Mouse (Mus musculus) hindbrain, embryonic 10.5 days (tissue): ENCODE results near the gene Thop1. TPM values are rescaled to one million over a fixed set of nuclear protein-coding genes. Genes with fewer than 3 reads are reported as not detected.

ENCODE experiments used
- DNase-seq: peaks from one replicate; pipeline ENCODE4 v3.0.0-alpha.2; 2017; ENCODE audit warnings: low spot score
- H3K27ac ChIP-seq: fragments of 300-500 bp; sonication (generic); 2 replicates; pipeline ENCODE4 v1.5.1; 2016; ENCODE audit warnings: mild to moderate bottlenecking, moderate library complexity
- H3K27me3 ChIP-seq: fragments of 300-500 bp; sonication (generic); 2 replicates; pipeline ENCODE4 v1.6.1; 2016; ENCODE audit warnings: mild to moderate bottlenecking; ENCODE audit not compliant: poor library complexity, insufficient read depth, severe bottlenecking
- H3K36me3 ChIP-seq: fragments of 300-500 bp; sonication (generic); 2 replicates; pipeline ENCODE4 v1.6.1; 2016; ENCODE audit warnings: mild to moderate bottlenecking, moderate library complexity
- H3K4me1 ChIP-seq: fragments of 300-500 bp; sonication (generic); replicated peaks from 2 replicates; pipeline ENCODE4 v1.6.1; 2016; ENCODE audit warnings: mild to moderate bottlenecking
- H3K4me3 ChIP-seq: fragments of 300-500 bp; sonication (generic); 2 replicates; pipeline ENCODE4 v1.5.1; 2016; ENCODE audit warnings: mild to moderate bottlenecking, moderate library complexity
- H3K9me3 ChIP-seq: fragments of 300-500 bp; sonication (generic); 2 replicates; pipeline ENCODE4 v1.6.1; 2016; ENCODE audit warnings: mild to moderate bottlenecking, moderate library complexity
- WGBS: fragments of 180-500 bp; shearing (Covaris S2); methylation state at CpG from one replicate; pipeline ENCODE4 v1.1.7; 2016; 5-methylcytosine and 5-hydroxymethylcytosine counted together
- polyA plus RNA-seq: library from polyadenylated mRNA; unstranded; fragments of >200 nt; fragmentation: Nextera tagmentation; extraction: Ambion mirVana; gene quantifications from 2 replicates; pipeline ENCODE4 v1.2.1, GENCODE M21; 2016

The Thop1 gene
- polyA plus RNA-seq, 1 experiment from 2014 or later = 85.4 TPM

GRCm38 (mm10) chr10:81094931-81095678 is 25.3 kb downstream of the Thop1 start:
- no peak for DNase-seq
- Histone ChIP-seq H3K9me3 (0 out of 2 replicates have a peak, but pooled peaks cover 3% of the 10 kb centered on the region), H3K27me3 (no peaks in the 10 kb centered on the region), H3K36me3 (no peaks in the 10 kb centered on the region), H3K4me3 (no peak overlapping the region), H3K27ac (no peak overlapping the region), H3K4me1 (peaks cover 5% of the 10 kb centered on the region)
- WGBS = 62% methylated on average over 9 of the region's 9 CpGs

- no peaks in the 10 kb centered on the region for H3K27me3 ChIP-seq
- H3K4me3 ChIP-seq = peak within 1 kb of the TSS; percentile 73
- H3K36me3 ChIP-seq = peaks cover 36% of the 10 kb centered on the region
- peak within 1 kb of the TSS; percentile 97 for H3K27ac ChIP-seq
- peak; percentile 97 for DNase-seq
- peaks cover 22% of the 10 kb centered on the region for H3K4me1 ChIP-seq
- no peaks in the 10 kb centered on the region for H3K9me3 ChIP-seq
- under 1% methylated on average over 56 of the region's 56 CpGs for WGBS
Observed at GRCm38 (mm10) chr10:81105565-81106112, 35.8 kb downstream of the Thop1 start, which contains the start of gene Map2k2. TSS of gene Map2k2 (plus strand) at chr10:81105915.

- H3K27me3 ChIP-seq = no peaks in the 10 kb centered on the region
- H3K4me3 ChIP-seq = peak overlapping the region; percentile 73
- peak; percentile 93 for DNase-seq
- peaks cover 41% of the 10 kb centered on the region for H3K36me3 ChIP-seq
- H3K9me3 ChIP-seq = no peaks in the 10 kb centered on the region
- peaks cover 22% of the 10 kb centered on the region for H3K4me1 ChIP-seq
- H3K27ac ChIP-seq = peak overlapping the region; percentile 97
- under 1% methylated on average over 35 of the region's 35 CpGs for WGBS
Observed at GRCm38 (mm10) chr10:81106113-81106721, 36.4 kb downstream of the Thop1 start.

GRCm38 (mm10) chr10:81112946-81113345 is 43.1 kb downstream of the Thop1 start:
- WGBS = 94% methylated on average over 6 of the region's 6 CpGs
- H3K36me3 ChIP-seq = peaks cover 97% of the 10 kb centered on the region
- H3K9me3 ChIP-seq = no peaks in the 10 kb centered on the region
- H3K27me3 ChIP-seq = no peaks in the 10 kb centered on the region
- H3K27ac ChIP-seq = no peak overlapping the region
- no peak for DNase-seq
- no peak overlapping the region for H3K4me3 ChIP-seq
- H3K4me1 ChIP-seq = no peaks in the 10 kb centered on the region

GRCm38 (mm10) chr10:81119625-81120024 is 49.8 kb downstream of the Thop1 start:
- Histone ChIP-seq H3K4me3 (no peak overlapping the region), H3K4me1 (no peaks in the 10 kb centered on the region), H3K27me3 (no peaks in the 10 kb centered on the region), H3K27ac (no peak overlapping the region), H3K36me3 (peaks cover 98% of the 10 kb centered on the region), H3K9me3 (no peaks in the 10 kb centered on the region)
- 97% methylated on average over 10 of the region's 10 CpGs for WGBS
- DNase-seq = no peak

- WGBS = 87% methylated on average over 7 of the region's 7 CpGs
Observed at GRCm38 (mm10) chr10:81120650-81121049, 50.8 kb downstream of the Thop1 start.

GRCm38 (mm10) chr10:81122889-81123288 is 53.1 kb downstream of the Thop1 start:
- WGBS = 85% methylated on average over 2 of the region's 2 CpGs
- no peak for DNase-seq
- peaks cover 4% of the 10 kb centered on the region for H3K27me3 ChIP-seq
- no peak overlapping the region for H3K4me3 ChIP-seq
- H3K27ac ChIP-seq = no peak overlapping the region
- H3K9me3 ChIP-seq = no peaks in the 10 kb centered on the region
- 0 out of 2 replicates have a peak, but pooled peaks cover 5% of the 10 kb centered on the region for H3K4me1 ChIP-seq
- H3K36me3 ChIP-seq = peaks cover 70% of the 10 kb centered on the region

More at GRCm38 (mm10) chr10:81120650-81121049, 50.8 kb downstream of the Thop1 start:
- Histone ChIP-seq H3K9me3 (no peaks in the 10 kb centered on the region), H3K4me1 (no peaks in the 10 kb centered on the region), H3K27ac (no peak overlapping the region), H3K36me3 (peaks cover 91% of the 10 kb centered on the region), H3K27me3 (no peaks in the 10 kb centered on the region), H3K4me3 (no peak overlapping the region)
- DNase-seq = no peak

- 87% methylated on average over 11 of the region's 11 CpGs for WGBS
- Histone ChIP-seq H3K27ac (no peak overlapping the region), H3K4me1 (peaks cover 11% of the 10 kb centered on the region), H3K4me3 (no peak overlapping the region), H3K9me3 (no peaks in the 10 kb centered on the region), H3K36me3 (peaks cover 64% of the 10 kb centered on the region), H3K27me3 (peaks cover 10% of the 10 kb centered on the region)
- DNase-seq = no peak
Observed at GRCm38 (mm10) chr10:81123500-81123899, 53.7 kb downstream of the Thop1 start.

Other genes with a start within 250 kb of the Thop1 start
- gene Oaz1, start 243.4 kb upstream of the Thop1 start, polyA plus RNA-seq = 2,287 and 2,328 TPM in 2 replicates
- gene Lingo3, start 226.0 kb upstream of the Thop1 start, polyA plus RNA-seq = 0.61 and 0.93 TPM in 2 replicates
- gene Lsm7, start 214.8 kb upstream of the Thop1 start, polyA plus RNA-seq = 314 and 327 TPM in 2 replicates
- 46.3 and 52.9 TPM in 2 replicates for gene Sppl2b, start 214.8 kb upstream of the Thop1 start, polyA plus RNA-seq
- gene Tmprss9, start 198.2 kb upstream of the Thop1 start, polyA plus RNA-seq = 0.04 and 0.14 TPM in 2 replicates
- gene Timm13, start 169.1 kb upstream of the Thop1 start, polyA plus RNA-seq = 374 and 391 TPM in 2 replicates
- 65.8 and 78.4 TPM in 2 replicates for gene Lmnb2, start 151.8 kb upstream of the Thop1 start, polyA plus RNA-seq
- 9.8 and 11.8 TPM in 2 replicates for gene Gadd45b, start 140.0 kb upstream of the Thop1 start, polyA plus RNA-seq
- gene Gng7, start 55.1 kb upstream of the Thop1 start, polyA plus RNA-seq = 7.1 and 8.6 TPM in 2 replicates
- gene Diras1, start 44.4 kb upstream of the Thop1 start, polyA plus RNA-seq = 4.6 and 9.8 TPM in 2 replicates
- gene Slc39a3, start 32.6 kb upstream of the Thop1 start, polyA plus RNA-seq = 16.9 and 26.7 TPM in 2 replicates
- 276 and 320 TPM in 2 replicates for gene Sgta, start 9.9 kb upstream of the Thop1 start, polyA plus RNA-seq
- gene Creb3l3, start 28.8 kb downstream of the Thop1 start, polyA plus RNA-seq = 0.29 and 0.30 TPM in 2 replicates
- 218 and 261 TPM in 2 replicates for gene Map2k2, start 35.9 kb downstream of the Thop1 start, polyA plus RNA-seq
- 9.4 and 12.4 TPM in 2 replicates for gene Zbtb7a, start 65.2 kb downstream of the Thop1 start, polyA plus RNA-seq
- gene Pias4, start 97.9 kb downstream of the Thop1 start, polyA plus RNA-seq = 64.1 and 72.2 TPM in 2 replicates
- 495 and 570 TPM in 2 replicates for gene Eef2, start 106.6 kb downstream of the Thop1 start, polyA plus RNA-seq
- 58.3 and 75.6 TPM in 2 replicates for gene Dapk3, start 113.0 kb downstream of the Thop1 start, polyA plus RNA-seq
- gene 4930442H23Rik, start 113.8 kb downstream of the Thop1 start, polyA plus RNA-seq = not detected in 2 replicates
- gene Nmrk2, start 132.0 kb downstream of the Thop1 start, polyA plus RNA-seq = not detected in 2 replicates
- gene Atcay, start 160.8 kb downstream of the Thop1 start, polyA plus RNA-seq = 7.6 and 25.9 TPM in 2 replicates
- gene Zfr2, start 163.1 kb downstream of the Thop1 start, polyA plus RNA-seq = 5.1 and 6.7 TPM in 2 replicates
- gene Matk, start 182.9 kb downstream of the Thop1 start, polyA plus RNA-seq = 3.9 and 4.9 TPM in 2 replicates
- 238 and 239 TPM in 2 replicates for gene Mrpl54, start 196.9 kb downstream of the Thop1 start, polyA plus RNA-seq
- gene Apba3, start 196.9 kb downstream of the Thop1 start, polyA plus RNA-seq = 46.2 and 54.6 TPM in 2 replicates
- gene Tjp3, start 221.5 kb downstream of the Thop1 start, polyA plus RNA-seq = 7.0 and 9.0 TPM in 2 replicates
- 62.1 and 78.5 TPM in 2 replicates for gene Pip5k1c, start 222.9 kb downstream of the Thop1 start, polyA plus RNA-seq